Mouse (Mus musculus) skeletal muscle tissue, adult 2 months (tissue): Measurements from ENCODE around the gene Syap1.
"Not testable (repeated sequence)": the region's sequence is repeated elsewhere in the genome, so short reads cannot be mapped to it uniquely, and the experiment has no call there.

Experiments used
- DNase-seq: peaks from one replicate; pipeline ENCODE4 v3.0.0-alpha.2; 2012; ENCODE audit warnings: low read depth, low spot score

The Syap1 gene

DNA sequence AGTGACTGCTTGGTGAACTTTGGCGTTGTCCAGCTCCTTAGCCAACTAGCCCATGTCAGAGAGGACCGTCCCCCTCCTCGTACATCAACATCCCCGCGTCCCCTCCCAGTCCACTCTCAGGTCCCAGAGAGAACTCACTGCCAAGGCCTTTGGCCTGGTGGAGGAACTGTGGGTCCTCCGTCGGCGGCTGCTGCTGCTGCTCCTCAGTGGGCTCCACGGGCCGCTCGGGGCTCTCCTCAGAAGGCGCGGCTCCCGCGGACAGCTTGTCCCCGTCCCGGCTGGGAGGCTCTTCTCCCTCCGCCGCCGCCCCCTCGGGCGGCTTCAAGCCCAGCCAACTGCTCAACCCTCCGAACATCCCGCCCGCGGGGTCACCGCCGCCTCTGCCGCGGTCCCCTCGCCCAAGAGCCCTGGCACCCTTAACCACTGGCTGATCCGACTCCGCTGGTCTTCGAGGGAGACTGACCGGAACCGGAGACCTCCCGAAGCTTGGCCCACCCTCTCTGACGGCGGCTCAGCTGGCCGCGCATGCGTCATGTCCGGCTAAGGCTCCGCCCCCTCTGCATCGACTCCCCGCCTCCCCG, at the start of gene Syap1:
Gene Syap1 (minus strand): TSS at position 517 of the 581 bp plus-strand sequence.
- peak; percentile 86 for DNase-seq

DNA sequence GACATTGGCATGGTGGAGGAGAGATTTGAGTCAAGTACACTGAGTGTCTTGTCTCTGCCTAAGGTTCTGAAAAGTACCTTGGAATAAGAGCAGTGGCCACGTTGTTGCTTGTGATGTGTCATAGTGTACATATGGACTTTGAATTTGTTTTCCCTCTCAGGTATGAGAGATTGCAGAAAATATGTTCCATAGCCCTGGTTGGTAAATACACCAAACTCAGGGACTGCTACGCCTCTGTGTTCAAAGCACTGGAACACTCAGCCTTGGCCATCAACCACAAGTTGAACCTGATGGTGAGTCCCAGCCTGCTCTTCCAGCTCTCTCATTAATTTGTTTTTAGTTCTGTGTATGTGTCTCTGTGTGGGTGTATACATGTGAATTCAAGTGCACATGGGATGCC, 43.2 kb upstream of the Syap1 start:
- DNase-seq, result no peak

DNA sequence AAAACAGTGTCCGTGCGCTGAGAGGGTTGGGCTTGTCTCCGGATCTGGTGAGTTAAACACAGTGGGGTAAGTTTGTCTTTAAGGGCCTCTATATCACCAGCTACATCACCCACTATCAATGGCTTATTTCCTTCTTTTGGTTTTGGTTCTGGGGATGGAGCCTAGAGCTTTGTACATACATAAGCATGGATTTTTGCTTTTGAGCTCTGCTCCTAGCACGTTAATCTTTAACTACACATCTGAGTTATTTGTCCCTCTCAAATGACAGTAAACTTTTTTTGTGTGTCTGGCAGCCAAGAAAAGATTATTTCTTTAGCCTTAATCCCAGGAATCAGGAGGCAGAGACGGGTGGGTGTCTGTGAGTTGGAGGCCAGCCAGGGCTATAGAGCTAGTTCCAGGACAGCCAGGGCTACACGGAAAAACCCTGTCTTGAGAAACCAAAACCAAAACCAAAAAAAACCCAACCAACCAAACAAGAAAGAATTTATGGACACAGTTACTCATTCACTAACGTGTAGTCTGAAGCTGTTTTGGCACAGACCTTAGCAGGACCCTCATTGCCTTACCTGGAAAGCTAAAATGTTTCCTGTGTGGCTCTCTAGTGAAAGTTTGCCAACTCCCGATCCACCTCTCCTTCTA, 33.4 kb upstream of the Syap1 start:
- DNase-seq, result no peak

DNA sequence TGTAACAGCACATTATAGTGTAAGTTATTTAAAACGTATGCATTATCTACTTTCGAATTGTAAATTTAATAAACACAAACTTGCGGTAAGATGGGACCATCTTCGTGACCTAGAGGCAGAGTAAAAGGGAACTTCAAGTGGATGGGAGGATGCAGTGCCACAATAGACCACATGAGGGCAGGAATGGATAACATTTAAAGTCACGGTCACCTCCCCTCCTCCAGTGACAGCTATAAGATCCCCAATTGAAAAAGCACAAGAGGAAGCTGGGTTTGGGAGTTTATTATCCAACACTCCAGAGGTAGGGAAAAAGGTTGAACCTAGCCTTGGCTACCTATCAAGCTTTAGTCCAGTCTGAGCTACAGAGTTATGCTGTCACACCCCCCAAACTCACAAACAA, 27.4 kb upstream of the Syap1 start:
- peak; percentile 8 for DNase-seq

DNA sequence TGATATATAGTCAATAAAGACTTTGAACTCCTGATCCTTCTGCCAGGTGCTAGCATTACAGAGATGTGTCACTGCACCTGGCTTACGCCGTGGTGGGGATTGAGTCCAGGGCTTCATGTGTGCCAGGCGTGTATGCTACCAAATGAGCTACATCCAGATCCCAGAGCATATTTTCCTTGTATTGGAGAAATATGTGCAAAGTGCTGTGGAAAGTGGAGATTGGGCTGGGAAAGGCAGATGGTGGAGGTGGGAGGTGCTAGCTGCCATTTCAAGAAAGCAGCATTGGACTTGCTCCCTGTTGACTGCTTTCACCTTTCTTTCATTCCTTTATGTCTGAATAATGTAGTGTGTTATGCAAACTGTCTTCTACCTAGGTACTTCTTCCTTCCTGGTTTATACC, 25.4 kb upstream of the Syap1 start:
- no peak for DNase-seq

DNA sequence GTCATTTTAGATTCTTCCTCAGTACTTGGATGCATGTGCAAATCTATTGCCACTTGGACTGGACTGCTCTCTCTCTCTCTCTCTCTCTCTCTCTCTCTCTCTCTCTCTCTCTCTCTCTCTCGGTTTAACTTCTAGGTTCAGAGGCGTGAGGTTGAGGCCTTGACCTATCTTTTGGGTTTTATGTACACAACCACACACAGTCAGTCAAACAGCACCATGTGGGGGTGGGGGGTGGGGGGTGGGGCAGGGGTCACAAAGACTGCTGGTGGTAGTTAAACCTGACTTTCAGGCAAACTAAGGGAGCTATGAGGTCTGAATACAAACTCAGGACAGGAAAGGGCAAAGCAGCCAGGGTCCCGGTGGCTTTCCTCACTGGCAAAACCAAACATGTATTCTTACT, 19.3 kb upstream of the Syap1 start:
- DNase-seq, result no peak

DNA sequence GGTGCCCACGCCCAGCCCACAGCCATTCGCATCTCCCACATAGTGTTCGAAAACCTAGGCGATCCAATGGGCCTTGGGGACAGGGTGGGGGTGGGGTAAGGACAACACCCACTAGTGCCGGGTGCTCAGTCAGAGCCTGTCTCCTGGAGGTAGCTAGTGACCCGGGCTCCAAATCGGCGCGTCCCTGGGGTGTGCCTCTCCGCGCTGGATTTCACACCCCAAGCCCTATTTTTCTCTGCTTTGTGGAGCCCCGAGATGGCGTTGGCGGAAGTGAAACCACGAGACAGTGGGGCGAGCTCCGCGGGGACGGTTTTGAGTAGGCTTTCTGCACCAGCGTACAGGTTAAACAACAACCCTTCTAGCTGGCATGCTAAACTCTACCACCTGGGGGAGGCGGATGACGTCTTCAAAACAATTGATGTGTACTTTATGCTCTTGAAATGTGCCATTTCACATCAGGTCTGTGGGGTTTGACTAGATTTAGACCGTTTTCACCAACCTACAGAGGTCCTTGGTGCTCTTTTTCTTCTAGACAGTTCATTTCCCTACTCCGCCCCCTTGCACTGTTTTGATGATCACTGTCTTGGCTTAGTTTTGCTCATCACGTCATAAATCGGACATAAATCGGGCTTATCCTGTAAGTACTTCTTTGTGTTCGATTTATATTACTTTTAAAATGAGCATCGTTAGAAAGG, 13.9 kb upstream of the Syap1 start:
- peak; percentile 1 for DNase-seq

DNA sequence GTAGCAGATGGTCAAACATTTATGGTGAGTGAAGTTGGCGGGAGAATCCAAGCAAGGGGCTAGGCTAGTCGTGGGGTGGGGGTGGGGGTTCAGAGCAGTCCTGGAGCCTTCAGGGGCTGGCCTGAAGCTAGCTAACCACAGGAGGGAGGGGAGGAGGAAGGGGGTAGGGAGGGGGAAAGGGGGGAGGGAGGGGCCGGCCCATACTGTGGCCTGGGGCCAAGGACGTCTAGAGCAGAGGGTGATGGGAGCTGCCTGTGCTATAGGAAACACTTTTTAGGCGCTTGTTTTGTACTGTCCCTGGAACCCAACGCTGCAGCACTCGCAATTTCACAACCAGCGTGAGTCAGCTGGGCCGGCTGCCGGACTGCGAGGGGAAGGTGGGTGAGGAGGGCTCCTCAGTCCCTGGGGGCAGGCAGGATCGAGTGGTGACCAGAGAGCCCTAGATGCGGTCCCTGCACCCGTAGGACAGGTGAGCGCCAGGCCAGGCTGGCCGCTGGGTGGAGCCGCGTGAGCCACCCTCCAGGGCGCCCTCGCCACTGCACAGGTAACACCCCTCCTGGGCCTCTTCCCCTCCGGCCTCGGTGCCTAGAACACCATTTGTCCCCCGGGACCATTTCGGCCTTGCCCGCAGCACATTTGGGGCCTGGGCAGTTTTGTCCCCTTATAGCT, 13.3 kb upstream of the Syap1 start:
- peak; percentile 12 for DNase-seq

DNA sequence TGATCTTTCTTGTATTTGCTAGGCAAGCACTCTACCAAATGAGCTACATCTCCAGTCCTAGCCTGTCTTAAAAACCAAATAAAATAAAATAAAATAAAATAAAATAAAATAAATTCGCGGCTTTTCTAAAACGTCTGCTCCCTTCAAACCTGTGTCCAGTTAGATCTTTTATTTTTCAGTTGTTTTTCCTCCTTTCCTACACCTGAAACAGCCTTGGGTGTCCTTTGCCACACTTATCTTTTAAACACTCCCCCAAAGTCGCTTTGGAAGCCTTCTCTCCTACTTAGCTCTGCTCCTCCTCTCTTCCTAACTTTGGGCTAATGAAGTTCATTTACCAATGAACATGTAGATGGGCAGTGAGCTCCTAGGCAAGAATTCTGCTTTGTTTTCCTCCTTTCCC, 12.7 kb upstream of the Syap1 start, which contains the start of gene Ctps2:
Gene Ctps2 (plus strand): TSS at position 301 of the 400 bp plus-strand sequence.
- no peak for DNase-seq

DNA sequence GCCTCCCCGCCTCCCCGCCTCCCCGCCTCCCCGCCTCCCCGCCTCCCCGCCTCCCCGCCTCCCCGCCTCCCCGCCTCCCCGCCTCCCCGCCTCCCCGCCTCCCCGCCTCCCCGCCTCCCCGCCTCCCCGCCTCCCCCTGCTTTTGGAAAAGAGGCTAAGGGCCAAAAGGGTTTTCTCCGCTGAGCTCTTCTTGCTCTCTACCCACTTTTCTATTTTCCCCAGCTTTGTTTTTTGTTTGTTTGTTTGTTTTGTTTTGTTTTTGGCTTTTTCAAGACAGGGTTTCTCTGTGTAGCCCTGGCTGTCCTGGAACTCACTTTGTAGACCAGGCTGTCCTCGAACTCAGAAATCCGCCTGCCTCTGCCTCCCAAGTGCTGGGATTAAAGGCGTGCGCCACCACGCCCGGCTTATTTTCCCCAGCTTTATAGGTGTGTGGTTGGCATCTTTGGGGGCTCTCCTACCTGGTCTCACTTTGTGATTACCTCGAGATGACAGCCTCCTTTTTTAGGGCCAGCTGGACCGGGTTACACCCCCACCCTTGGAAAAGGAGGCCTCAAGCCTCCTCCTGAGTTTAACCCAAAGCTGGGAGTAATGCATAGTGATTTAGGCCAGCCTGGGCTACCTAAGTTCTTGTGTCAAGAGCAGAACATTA, 452 bp upstream of the Syap1 start:
- not testable (repeated sequence) for DNase-seq

DNA sequence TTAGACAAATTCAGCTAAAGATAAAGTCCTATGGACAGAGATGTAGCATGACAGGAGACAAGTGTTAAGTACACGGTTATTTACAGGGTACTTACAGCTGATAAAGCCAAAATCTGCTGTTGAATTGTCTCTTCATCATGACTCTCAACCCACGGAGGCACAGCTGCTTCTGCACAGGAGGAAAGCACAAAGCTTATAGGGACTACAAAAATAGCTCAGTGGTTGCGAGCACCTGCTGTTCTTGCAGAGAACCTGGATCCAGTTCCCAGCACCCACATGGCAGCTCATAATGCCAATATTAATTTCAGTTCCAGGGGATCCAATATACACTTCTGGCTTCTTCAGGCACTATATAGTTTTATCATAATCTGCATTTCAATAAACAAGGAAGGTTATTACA, 10.0 kb downstream of the Syap1 start:
- no peak for DNase-seq

DNA sequence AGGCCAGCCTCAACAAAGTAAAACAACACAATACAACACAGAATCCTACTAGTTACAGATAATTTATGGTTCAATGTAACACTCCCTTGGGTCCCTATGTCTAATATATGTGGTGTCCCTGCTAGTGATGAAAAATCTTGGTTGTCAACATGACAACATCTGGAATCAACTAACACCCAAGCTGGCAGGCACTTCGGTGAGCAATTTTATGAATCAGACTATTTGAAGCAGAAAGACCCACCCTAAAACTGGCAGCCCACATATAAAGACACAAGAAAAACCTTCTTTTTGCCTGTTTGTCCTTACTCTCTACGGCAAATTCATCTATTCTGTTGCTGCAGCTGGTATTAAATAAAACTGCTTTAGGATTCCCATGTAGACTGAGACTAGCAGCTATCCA, 14.5 kb downstream of the Syap1 start:
- DNase-seq, result no peak

DNA sequence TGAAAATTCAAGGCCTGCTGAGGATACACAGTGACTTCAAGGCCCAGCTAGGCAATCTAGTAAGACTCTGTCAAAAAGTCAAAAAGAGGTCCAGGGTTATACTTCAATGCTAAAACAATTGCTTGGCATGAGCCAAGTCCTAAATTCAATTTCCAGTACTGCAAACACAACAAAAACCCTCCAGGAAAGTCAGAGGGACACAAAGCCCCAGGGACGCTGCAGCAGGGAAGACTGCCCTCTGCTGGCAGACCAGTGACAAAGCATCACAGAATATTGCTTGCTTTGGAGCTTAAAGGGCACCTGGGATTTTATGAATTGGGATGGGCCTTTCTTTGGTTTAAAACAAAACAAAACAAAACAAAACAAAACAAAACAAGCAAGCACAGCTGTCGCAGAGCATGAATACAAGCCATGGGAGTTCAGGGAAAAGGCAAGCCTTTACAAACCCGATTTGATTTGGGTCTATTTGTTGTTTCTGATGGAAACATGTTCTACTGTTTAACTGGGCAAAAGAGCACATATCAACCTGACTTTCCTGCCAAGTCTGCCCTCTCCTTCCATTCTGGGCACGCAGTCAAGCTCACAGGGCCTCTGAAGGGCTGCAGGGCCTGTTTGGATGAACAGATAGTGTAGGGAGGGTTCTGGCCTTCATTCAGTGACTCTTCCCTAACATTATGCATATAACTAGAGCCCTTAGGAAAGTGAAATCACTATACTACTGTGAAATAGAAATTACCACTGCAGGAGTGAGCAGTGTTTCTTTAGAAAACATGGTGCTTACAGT, 16.3 kb downstream of the Syap1 start:
- no peak for DNase-seq

DNA sequence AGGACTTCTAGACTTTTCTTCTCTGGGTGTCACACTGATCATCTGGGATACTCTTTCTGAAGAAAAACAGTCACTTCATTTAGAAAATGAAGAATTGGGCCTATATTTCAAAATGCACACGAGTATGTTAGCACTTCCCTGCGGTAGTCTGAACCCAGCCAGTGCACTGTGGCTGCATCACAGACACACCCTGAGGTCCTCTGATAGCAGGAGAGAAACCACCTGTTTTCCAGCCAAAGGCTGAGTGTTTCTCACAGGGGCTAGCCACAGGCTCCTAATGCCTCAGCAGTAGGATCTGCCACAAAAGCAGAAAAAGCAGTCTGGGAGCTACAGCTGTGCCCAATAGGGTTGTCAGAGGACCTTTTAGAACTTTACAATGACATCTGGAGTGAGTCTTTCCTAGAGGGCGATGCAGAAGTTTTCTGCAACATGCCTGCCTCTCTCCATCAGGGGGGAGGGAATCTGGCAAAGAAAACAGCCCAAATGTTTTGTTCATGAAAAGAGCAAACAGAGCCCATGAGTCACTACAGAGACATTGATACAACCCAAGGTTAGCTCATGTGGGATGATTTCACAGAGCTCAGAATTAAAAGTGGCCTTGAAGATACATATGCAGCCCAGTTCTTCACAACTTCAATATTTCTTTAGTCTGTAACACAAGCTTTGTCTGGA, 19.8 kb downstream of the Syap1 start:
- DNase-seq, result no peak

DNA sequence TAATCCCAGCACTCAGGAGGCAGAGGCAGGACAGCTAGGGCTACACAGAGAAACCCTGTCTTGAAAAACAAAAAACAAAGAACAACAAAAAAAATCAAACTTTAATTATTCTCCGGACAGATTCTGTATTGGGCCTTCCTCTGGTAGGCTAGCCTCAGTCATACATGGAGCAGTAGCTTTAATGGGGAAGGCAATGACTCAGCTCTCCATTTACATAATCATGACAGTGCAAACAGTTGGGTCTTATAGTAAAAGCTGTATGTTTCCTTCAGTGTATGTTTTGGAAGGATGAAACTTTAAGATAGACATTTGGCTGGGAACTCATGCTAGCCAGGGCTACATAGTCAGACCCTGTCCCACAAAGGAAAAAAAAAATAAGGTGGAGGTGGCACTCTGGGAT, 39.6 kb downstream of the Syap1 start:
- no peak for DNase-seq

DNA sequence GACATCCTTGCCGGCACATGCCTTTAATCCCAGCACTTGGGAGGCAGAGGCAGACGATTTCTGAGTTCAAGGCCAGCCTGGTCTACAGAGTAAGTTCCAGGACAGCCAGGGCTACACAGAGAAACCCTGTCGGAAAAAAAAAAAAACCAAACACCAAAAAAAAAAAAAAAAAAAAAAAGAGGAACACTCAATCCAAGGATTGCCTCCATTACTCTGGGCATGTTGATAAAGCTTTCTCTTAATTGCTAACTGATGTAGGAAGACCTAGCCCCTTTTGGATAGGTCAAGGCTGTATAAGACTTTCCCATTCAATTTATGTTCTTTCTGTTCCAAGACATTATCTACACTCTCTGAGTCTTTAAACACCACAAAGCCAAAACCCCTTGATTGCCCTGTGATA, 42.7 kb downstream of the Syap1 start:
- DNase-seq, result no peak

DNA sequence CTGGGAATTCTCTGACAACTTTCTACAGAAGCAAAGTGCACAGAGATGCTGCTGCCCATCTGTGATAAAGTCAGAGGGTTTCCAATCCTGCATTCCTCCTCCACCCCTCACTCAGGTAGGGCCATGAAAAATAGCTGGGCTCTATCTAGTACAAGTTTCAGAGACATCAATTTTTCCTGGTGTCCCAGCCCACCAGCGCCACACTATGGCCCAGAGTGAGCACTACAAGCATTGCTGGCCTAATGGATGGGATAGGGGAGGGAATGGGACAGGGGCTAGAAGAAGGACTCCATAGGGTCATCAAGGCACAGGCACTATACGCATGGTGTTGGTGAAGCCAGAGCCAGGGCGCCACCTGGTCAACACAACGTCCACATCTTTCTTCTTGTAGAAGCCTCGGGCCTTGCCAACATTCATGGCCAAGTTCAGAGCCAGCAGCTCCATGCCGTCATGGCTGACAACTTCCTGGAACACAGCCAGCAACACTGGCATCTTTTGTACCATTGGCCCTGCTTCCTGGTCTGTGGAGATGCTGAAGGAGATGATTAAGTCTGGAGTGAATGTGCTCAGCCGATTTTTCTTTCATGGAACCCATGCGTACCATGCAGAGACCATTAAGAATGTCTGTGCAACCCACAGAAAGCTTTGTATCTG, 43.7 kb downstream of the Syap1 start:
- no peak for DNase-seq

DNA sequence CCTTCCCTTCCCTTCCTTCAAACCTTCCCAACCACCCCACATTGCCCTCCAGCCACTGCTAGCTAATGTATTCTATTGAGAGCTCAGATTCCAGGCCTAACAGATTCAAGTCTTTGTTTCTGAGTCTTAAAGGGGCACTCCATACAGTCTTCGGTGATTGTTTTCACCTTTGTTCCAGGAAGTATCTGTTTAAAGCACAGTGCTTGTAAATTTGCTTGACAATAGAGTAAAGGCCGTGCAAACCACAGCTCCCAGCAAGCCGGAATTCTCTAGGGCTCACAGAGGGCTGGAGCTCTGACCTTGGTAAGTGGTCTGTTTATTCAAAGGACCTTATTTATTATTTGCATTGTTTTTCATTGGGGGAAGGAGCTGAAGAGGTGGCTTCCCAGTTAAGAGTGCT, 56.1 kb downstream of the Syap1 start:
- DNase-seq, result no peak

DNA sequence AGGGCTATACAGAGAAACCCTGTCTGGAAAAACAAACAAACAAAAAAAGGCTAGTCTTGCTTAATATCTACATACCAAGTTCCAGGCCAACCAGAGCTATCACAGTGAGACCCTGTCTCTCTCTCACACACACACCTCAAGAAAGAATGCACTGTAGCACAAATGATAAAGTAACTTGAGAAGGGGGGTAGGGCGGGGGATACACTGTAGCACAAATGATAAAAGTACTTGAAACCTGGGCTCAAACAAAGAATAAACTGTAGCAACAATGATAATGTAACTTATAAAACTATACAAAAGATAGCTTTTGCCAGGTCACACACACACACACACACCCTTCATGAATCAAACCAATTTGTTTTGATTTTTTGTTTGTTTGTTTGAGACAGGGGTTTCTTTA, 56.7 kb downstream of the Syap1 start:
- DNase-seq, result no peak

DNA sequence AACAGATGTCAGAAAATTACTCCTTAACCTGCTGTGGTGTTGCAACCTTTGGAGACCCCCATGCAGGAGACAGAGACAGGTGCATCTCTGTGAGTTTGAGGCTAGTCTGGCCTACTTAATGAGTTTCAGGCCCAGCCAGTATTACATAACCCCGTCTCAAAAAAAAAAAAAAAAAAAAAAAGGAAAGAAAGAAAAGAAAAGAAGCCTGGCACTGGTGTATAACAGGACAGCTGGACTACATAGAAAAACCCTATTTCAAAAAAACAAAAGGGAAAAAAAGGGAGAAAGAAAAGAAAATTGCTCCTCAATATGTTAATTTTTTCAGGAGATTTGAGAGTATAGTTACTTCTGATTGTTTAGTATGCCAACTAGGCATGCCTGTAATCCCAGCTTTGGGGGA, 57.2 kb downstream of the Syap1 start:
- DNase-seq, result no peak
